Mouse (Mus musculus): ENCODE measurements at regions not wholly inside any gene's neighbourhood (a gene's known extent, or its start where the extent isn't known, plus 50 kb on each side); places are given as distances from the start of the nearest gene placed in this dataset.

DNA sequence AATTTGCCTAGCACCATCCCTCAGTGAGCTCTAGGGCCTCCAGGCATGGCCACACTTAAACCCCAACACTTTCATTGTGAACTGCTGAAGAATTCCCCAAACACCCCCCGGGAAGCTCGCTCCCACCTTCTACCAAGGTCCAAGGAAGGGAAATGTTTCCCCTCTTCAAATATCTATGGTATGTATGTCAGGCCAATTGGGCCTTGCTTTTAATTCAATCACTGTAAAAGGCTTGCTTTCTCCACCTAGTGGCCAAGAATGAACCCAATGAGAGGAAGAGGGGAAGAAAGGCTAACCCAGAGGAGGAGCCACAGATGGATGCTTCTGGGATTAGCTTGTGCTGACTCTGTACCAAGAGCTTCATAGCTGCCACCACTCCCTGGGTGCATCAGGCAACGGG, 336.3 kb upstream of the Tgfbr2 start:
- peak; percentile 76 for DNase-seq (ENCODE audit: low read depth, low spot score)

DNA sequence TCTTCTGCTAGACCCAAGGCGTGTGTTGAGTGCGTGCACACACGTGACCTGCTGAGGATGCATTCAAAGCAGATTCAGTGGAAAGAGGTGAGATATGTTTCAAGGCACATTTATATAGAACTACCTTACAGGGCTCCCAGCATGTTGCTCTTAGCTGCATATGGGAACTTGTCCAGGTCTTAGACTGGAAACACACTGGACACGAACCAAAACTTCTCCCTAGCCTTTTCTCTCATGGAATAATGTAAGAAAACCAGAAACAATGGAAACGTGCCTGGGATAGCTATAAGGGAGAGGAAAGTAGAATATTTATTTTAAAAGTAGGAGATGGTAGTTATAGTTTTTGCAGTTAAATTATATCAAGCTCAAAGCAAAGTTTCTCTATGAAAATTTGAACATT, 332.6 kb upstream of the Tgfbr2 start:
- DNase-seq (ENCODE audit: low read depth, low spot score) = no peak

DNA sequence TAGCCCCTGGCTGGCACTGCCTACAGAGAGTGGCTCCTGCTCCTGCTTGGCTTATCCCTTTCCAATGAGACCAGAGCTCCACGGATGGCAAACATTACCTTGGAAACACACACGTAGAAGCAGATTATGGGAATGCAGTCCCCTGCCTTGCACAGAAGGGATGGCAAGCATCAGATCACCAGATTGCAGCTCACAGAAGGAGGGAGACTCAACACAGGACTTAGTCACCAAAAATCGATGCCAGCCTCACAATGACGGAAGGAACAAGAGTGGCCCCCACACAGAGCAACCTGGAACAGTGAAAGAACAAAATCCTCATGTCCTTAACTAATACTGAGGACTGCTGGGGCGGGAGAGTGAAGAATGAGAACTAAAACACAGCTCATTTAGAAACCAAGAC, 327.7 kb upstream of the Tgfbr2 start:
- no peak for DNase-seq (ENCODE audit: low read depth, low spot score)

GRCm38 (mm10) chr9:116500951-116501350, 325.8 kb upstream of the Tgfbr2 start:
- peak; percentile 45 for DNase-seq (ENCODE audit: low read depth, low spot score)

GRCm38 (mm10) chr9:116491227-116491626, 316.1 kb upstream of the Tgfbr2 start:
- DNase-seq (ENCODE audit: low read depth, low spot score) = peak; percentile 31

- peak; percentile 73 for DNase-seq (ENCODE audit: low read depth, low spot score)
Measured at GRCm38 (mm10) chr9:116489787-116490186, 314.6 kb upstream of the Tgfbr2 start.

GRCm38 (mm10) chr9:116489273-116489672, 314.1 kb upstream of the Tgfbr2 start:
- no peak for DNase-seq (ENCODE audit: low read depth, low spot score)

DNA sequence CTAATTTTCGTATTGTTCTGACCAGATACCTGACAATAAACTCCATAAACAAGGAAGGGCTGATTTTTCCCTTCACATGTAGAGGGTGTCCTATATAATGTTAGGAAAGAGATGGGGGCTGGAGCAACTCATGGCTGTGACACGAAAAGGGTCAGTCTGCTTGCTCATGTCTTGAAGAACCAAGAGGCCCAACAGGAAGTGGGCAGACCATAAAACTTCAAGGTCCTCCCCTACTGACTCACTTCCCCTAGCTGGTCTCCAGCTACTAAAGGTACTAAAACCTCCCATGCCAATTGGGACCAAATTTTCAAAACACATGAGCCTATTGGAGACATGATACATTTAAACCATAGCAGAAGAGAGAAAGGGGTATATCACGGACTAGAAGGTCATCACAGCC, 302.1 kb upstream of the Tgfbr2 start:
- DNase-seq (ENCODE audit: low read depth, low spot score) = no peak

DNA sequence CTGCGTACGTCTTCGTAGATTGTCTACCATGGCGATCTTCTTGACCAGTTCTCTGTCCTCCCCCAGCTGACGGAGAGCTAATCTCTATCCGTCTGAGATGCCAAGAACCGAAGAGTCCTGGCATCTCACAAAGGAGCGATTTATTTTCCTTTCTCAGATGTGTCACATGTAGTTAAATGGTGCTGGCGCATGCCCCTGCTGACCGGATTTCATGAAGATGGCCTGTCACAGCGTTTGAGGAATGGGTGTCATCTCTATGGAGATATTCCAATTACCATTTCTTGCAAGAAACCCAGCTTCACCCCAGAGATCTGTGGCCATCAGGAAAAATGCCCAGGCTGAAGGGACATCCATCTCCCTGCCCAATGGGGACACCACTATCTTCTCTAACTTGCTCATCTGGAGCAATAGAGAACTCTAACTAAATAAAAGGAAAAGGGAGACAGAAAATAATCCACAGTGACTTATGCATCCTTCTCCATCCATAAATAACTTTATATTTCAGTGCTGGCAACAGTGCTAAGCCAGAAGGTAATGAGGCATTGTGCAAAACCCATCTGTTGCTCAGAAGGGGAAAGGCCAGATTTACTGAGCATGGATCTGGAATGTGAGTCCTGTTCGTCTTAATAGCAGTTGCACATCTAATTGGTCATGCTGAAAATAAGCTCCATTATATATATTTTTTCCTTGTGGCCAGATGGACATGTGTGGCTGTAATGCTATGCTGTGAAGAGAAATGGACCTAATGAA, 300.2 kb upstream of the Tgfbr2 start:
- no peak for DNase-seq (ENCODE audit: low read depth, low spot score)

- DNase-seq (ENCODE audit: low read depth, low spot score) = peak; percentile 62
Measured at GRCm38 (mm10) chr9:116472855-116473254, 297.7 kb upstream of the Tgfbr2 start.

GRCm38 (mm10) chr9:116468569-116469250, 293.6 kb upstream of the Tgfbr2 start:
- peak; percentile 27 for DNase-seq (ENCODE audit: low read depth, low spot score)

- no peak for DNase-seq (ENCODE audit: low read depth, low spot score)
Measured at GRCm38 (mm10) chr9:116466336-116466735, 291.2 kb upstream of the Tgfbr2 start.

DNA sequence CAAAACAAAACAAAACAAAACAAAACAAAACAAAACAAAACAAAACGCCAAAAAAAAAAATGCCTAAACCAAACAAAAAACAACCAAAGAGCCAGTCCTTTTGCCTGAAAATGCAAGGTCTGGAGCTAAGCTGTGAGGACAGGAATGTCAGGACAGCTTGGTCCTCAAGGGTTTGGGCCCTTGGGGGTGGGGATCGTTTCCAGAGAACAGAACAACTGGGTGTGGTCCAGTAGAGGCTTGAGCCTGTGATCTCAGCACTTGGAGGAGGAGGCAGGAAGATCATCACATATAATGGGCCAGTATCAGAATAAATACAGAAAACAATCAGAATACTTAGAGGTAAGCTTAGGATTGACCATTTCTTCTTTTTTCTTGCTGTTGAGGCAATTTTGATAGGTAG, 289.5 kb upstream of the Tgfbr2 start:
- DNase-seq (ENCODE audit: low read depth, low spot score) = peak; percentile 84

GRCm38 (mm10) chr9:116462232-116462631, 287.1 kb upstream of the Tgfbr2 start:
- DNase-seq (ENCODE audit: low read depth, low spot score) = peak; percentile 86

DNA sequence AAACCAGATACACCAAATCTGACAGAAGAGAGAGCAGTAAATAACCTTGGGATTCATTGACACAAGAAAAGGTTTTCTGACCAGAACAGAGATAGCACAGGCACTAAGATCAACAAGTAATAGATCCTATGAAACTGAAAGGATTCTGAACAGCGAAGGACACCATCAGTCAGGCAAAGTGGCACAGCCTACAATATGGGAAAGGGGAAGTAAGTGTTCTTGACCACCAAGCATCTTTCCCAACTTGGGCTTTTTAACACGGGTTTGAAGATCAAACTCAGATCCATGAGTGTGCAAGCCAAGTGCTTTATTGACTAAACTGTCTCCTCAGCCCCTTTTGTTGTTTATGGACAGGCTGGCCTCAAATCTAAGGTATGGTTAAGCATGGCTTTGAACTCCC, 284.9 kb upstream of the Tgfbr2 start:
- no peak for DNase-seq (ENCODE audit: low read depth, low spot score)

- no peak for DNase-seq (ENCODE audit: low read depth, low spot score)
Measured at GRCm38 (mm10) chr9:116452050-116452449, 276.9 kb upstream of the Tgfbr2 start.

DNA sequence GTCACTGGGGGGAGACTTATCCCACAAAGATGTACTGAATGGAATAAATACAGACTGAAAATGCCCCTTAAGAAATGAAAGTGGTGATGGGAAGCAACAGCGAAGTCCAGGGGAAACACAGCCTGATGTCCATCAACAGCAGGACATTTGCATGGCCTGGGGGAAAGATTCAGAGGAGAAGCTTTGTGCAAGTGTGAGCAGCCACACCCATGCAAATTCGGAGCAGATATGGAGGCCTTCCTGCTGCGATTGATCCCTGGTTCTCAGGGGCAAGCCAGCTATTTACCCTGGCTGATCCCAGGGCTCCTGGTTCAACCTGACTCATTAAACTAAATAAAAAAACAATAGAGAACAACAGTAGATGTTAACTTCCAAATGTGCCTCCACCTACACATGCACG, 275.7 kb upstream of the Tgfbr2 start:
- DNase-seq (ENCODE audit: low read depth, low spot score) = peak; percentile 46

DNA sequence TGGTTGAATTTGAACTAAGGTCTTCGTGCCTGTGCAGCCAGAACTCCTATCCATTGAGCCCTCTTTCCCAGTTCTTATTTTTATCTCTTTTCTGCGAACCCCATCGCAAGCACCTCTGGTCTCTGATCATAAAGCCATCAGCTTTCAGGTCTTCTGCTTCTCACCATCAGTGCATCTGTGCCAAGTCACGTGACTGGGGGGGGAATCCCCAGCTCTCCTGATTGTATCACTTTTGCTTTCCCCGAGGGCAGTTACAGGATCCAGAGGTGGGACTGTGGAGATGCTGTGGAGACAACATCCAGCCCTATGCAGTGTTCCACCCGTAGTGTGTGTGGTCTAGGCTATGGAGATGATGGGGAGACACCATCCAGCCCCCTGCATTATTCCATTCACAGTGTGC, 272.6 kb upstream of the Tgfbr2 start:
- no peak for DNase-seq (ENCODE audit: low read depth, low spot score)

- no peak for DNase-seq (ENCODE audit: low read depth, low spot score)
Measured at GRCm38 (mm10) chr9:116438580-116438979, 263.4 kb upstream of the Tgfbr2 start.

GRCm38 (mm10) chr9:116434414-116434813, 259.3 kb upstream of the Tgfbr2 start:
- no peak for DNase-seq (ENCODE audit: low read depth, low spot score)

DNA sequence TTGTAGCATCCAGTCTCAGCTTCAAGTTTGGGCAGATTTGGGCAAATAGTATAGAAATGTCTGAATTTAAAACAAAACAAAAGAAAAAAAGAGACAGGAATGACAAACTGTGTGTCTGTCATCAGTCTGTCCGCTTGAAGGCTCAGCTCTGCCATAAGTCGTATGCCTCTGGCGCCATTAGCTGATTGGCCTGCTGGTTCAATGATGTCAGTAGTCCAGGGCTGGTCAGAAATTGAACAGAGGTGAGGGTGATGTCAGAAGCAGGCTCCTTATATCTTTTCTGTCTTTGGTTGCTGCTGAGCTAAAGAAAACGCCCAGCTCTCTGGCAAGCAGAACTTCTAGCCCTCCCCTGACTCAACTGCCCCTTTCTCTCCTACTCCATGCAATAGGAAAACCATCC, 253.9 kb upstream of the Tgfbr2 start:
- no peak for DNase-seq (ENCODE audit: low read depth, low spot score)

DNA sequence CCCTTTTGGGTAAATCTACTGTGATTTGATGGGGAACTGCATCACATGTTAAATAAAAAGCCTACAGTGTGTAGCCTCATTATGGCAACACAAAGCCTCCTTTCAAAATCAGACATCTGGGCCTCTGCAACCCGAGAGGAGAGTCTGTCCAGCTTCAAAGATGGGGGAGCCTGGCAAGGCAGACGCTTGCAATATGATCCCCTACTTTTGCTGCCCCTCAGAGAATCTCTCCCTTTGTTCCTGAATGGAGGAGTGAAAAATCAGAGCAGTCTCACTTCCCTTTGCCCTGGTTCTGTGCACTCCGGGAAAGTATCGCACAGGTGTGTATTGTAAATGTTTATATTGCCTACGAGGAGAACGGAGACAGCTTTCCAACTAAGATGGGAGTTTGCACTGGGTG, 253.3 kb upstream of the Tgfbr2 start:
- no peak for DNase-seq (ENCODE audit: low read depth, low spot score)

- peak; percentile 93 for DNase-seq (ENCODE audit: low read depth, low spot score)
Measured at GRCm38 (mm10) chr9:116427278-116427677, 252.1 kb upstream of the Tgfbr2 start.

Data from ES-CJ7 (cell line).